Mouse (Mus musculus) ES-Bruce4 (cell line): ENCODE measurements around the gene Zfp991.
"Not testable (repeated sequence)": the region's sequence is repeated elsewhere in the genome, so short reads cannot be mapped to it uniquely, and the experiment has no call there.

Source experiments
- CTCF ChIP-seq: IDR thresholded peaks from one replicate; pipeline ENCODE4 v1.8.1; 2011; ENCODE audit warnings: low read depth, low read length
- EP300 ChIP-seq: IDR thresholded peaks from 2 replicates; pipeline ENCODE4 v1.6.1; 2011; ENCODE audit warnings: low read depth, low read length; ENCODE audit not compliant: insufficient read depth
- POLR2A ChIP-seq: IDR thresholded peaks from one replicate; pipeline ENCODE4 v1.8.1; 2011; ENCODE audit warnings: low read length; ENCODE audit not compliant: insufficient read depth

DNA sequence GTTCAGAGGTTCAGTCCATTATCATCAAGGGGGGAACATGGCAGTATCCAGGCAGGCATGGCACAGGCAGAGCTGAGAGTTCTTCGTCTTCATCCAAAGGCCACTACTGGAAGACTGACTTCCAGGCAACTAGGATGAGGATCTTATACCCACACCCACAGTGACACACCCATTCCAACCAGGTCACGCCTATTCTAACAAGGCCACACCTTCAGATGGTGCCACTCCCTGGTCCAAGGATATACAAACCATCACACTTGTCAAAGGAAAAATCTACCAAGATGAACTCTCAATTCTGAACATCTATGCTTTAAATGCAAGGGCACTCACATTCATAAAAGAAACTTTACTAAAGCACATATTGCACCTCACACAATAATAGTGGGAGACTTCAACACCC lies 36.2 kb upstream of the Zfp991 start:
- TF ChIP-seq POLR2A, CTCF, EP300: not testable (repeated sequence)
